Mouse (Mus musculus): ENCODE results near the gene Polr2e.

Polr2e gene

DNA sequence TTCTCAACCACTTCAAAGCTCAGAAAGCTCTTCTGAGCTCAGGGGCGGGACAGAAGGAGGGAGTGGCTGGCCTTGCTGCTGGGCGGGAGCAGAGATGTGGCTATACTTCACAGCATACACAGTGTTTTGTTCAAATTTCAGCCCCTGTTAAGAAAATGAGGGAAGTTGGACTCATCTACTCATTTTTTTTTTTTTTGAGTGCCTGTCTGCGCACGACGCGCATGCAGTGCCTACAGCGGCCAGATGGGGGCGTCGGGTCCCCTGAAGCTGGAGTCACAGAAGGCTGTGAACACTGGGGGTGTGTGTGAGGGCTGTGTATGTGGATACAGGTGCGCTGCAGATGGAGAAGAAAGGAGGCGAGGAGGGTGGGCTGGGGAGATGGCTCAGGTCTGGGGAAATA, 52.6 kb downstream of the Polr2e start:
- H3K36me3 ChIP-seq (ENCODE audit: control insufficient read depth, insufficient read depth, low read length, poor library complexity, severe bottlenecking): peaks cover 7% of the 10 kb centered on the region; the same call in 1 of the 2 replicates
- H3K27me3 ChIP-seq (ENCODE audit: control insufficient read depth, insufficient read depth, low read length, poor library complexity, severe bottlenecking): no peaks in the 10 kb centered on the region
- peak; percentile 97 for DNase-seq (ENCODE audit: low read depth, low spot score)

DNA sequence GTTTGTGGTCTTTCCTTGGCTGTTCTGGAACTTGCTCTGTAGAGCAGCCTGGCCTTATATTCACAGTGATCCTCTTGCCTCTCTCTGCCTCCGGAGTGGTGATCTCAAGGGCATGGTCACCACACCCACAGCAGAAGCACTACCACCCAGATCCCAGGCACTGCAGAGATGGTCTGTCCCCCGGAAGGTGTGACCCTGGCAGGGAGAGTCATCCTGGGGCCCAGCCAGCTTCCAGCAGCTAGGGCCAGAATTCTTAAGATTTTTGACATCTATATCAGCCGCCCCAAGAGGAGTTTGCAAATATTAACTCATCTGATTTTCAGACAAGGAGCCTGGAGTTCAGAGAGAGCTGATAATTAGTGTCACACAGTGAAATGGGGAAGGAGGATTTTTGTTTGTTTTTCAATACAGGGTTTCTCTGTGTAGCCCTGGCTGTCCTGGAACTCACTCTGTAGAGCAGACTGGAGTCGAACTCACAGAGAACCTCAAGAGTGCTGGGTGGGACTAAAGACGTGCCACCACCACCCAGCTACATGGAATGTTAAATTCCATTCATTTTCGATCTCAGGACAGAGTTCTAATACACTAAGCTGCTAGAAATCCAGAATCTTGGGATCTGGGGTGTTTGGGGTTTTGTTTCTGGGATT, 53.2 kb downstream of the Polr2e start:
- peaks cover 3% of the 10 kb centered on the region; the same call in 1 of the 2 replicates for H3K36me3 ChIP-seq (ENCODE audit: control insufficient read depth, insufficient read depth, low read length, poor library complexity, severe bottlenecking)
- DNase-seq (ENCODE audit: low read depth, low spot score): no peak
- no peaks in the 10 kb centered on the region for H3K27me3 ChIP-seq (ENCODE audit: control insufficient read depth, insufficient read depth, low read length, poor library complexity, severe bottlenecking)

Measured in splenic B cell, adult 2 months (primary cell).